Mouse (Mus musculus): ENCODE data around the gene Akr7a5.

GRCm38 (mm10) chr4:139352832-139353231, 42.3 kb downstream of the Akr7a5 start:
- TF ChIP-seq ZC3H11A (IDR thresholded peaks at IDR 0.05; ENCODE audit: borderline replicate concordance, low read depth, low read length) (no peak), CHD2 (IDR thresholded peaks at IDR 0.05; ENCODE audit: low read depth, low read length) (no peak), HCFC1 (IDR thresholded peaks at IDR 0.05; ENCODE audit: borderline replicate concordance, insufficient read depth, low read length) (no peak), ZNF384 (IDR thresholded peaks at IDR 0.05; ENCODE audit: low read depth, low read length) (no peak), MAFK (IDR thresholded peaks at IDR 0.05; ENCODE audit: insufficient read depth, low read depth, low read length) (no peak)

Measured in ES-E14 (cell line).